Comparison of ENCODE assay signal across 8 mouse cellular contexts in the genomic region with DNA sequence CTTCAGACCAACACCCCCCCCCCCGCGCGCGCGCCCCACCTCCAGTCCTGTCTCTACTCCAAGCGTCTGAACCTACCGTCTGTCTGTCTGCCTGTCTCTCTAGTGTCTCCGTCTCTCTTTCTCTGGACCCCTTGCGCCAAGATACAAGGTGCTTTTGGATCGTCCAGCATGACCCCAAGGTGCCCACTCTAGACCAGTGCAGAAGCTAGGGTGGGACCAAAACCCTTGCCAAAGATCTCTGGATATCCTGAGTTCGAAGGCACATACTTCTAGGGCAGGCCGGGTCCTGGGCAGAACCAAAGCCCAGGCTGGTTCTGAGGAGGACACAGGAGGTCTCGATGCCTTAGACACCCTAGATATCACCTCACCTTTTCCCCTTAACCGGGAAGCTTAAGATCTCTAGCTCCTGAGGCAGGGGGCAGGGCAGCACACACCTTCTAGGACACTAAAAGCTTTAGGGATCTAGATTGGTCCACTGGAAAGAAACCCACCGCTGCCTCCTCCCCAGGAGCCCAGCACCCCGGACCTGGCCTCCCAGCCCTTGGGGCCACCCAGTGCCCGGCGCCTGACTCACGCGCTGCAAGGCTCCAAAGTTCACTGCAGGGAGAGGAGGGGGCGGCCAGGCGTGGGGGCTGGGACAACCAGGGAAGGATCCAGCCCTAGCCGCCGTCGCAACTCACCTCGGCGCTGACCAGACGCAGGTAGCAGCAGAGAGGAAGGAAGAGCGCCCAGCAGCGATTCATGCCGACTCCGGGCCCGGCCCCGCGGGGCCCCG. TPM values are rescaled to one million over a fixed set of nuclear protein-coding genes. Genes with fewer than 3 reads are reported as not detected.
A peak's percentile ranks its signal among the peaks of the same experiment; 100 is the strongest.
DNase-seq lines count a peak whose midpoint lies in the region; ATAC-seq and TF ChIP-seq lines count a peak whose summit lies in the region.

No protein-coding gene starts in this region.

- no peak for TF ChIP-seq CTCF in lung, adult 2 months (IDR thresholded peaks at IDR 0.05; ENCODE audit: insufficient read depth, low read length)
- no peak for TF ChIP-seq CTCF in cortical plate, adult 2 months (IDR thresholded peaks at IDR 0.05; ENCODE audit: extremely low read depth, insufficient read depth, low read length)

- H3K4me3 ChIP-seq in lung, adult 2 months (replicated peaks; ENCODE audit: extremely low read depth, low read depth, low read length), result peak overlapping the region; percentile 75
- H3K4me3 ChIP-seq in cortical plate, adult 2 months (ENCODE audit: insufficient read depth, low read length), result peak overlapping the region; percentile 98
- peak overlapping the region; percentile 69 for H3K4me3 ChIP-seq in hindbrain, embryonic 13.5 days
- peak overlapping the region; percentile 57 for H3K4me3 ChIP-seq in limb, embryonic 15.5 days
- H3K4me3 ChIP-seq in stomach, embryonic 14.5 days (ENCODE audit: low read depth, low read length), result peak overlapping the region; percentile 57

- peak overlapping the region; percentile 86 for H3K9ac ChIP-seq in hindbrain, embryonic 13.5 days
- H3K9ac ChIP-seq in limb, embryonic 15.5 days, result peak overlapping the region; percentile 52
- peak overlapping the region; percentile 74; the same call in 1 of the 2 replicates for H3K9ac ChIP-seq in stomach, embryonic 14.5 days (replicated peaks; ENCODE audit: low read depth, low read length)

- H3K4me1 ChIP-seq in lung, adult 2 months (ENCODE audit: control insufficient read depth, insufficient read depth, low read length), result peaks cover 12% of the 10 kb centered on the region
- H3K4me1 ChIP-seq in cortical plate, adult 2 months (ENCODE audit: control insufficient read depth, insufficient read depth, low read length), result 0 out of 2 replicates have a peak, but pooled peaks cover 2% of the 10 kb centered on the region
- H3K4me1 ChIP-seq in hindbrain, embryonic 13.5 days (replicated peaks), result peaks cover 48% of the 10 kb centered on the region
- peaks cover 53% of the 10 kb centered on the region for H3K4me1 ChIP-seq in limb, embryonic 15.5 days
- peaks cover 25% of the 10 kb centered on the region for H3K4me1 ChIP-seq in stomach, embryonic 14.5 days (ENCODE audit: control insufficient read depth, insufficient read depth, low read length)

- H3K27ac ChIP-seq in cortical plate, adult 2 months (ENCODE audit: insufficient read depth, low read length), result peak overlapping the region; percentile 98
- H3K27ac ChIP-seq in hindbrain, embryonic 13.5 days, result peak overlapping the region; percentile 76
- peak overlapping the region; percentile 63; the same call in 1 of the 2 replicates for H3K27ac ChIP-seq in limb, embryonic 15.5 days
- peak overlapping the region; percentile 78 for H3K27ac ChIP-seq in stomach, embryonic 14.5 days (ENCODE audit: low read length)

- no peak for ATAC-seq in hindbrain, embryonic 13.5 days (ENCODE audit: low FRiP score)
- no peak for ATAC-seq in limb, embryonic 15.5 days (ENCODE audit: insufficient number of reproducible peaks, low FRiP score, low TSS enrichment, low read depth)
- 0 out of 2 replicates have a peak, but pooled peaks have one; percentile 15 for ATAC-seq in stomach, embryonic 14.5 days (ENCODE audit: insufficient number of reproducible peaks, insufficient read depth, low FRiP score, low read depth)

- under 1% methylated on average over 36 of the region's 36 CpGs for WGBS in lung, adult 2 months
- 1% methylated on average over 35 of the region's 36 CpGs for WGBS in hindbrain, embryonic 13.5 days
- under 1% methylated on average over 35 of the region's 36 CpGs for WGBS in limb, embryonic 15.5 days
- WGBS in stomach, embryonic 14.5 days, result 2% methylated on average over 36 of the region's 36 CpGs

- peak; percentile 56 for DNase-seq in lung, adult 2 months
- no peak for DNase-seq in lung, postnatal 4 days
- no peak for DNase-seq in gastrocnemius, adult 8-10 months (ENCODE audit: low spot score in 2 of 2)
- DNase-seq in thymus, postnatal 0 days (ENCODE audit: low spot score), result no peak

- peaks cover 81% of the 10 kb centered on the region for H3K27me3 ChIP-seq in hindbrain, embryonic 13.5 days
- peaks cover 66% of the 10 kb centered on the region for H3K27me3 ChIP-seq in limb, embryonic 15.5 days
- H3K27me3 ChIP-seq in stomach, embryonic 14.5 days (ENCODE audit: control insufficient read depth, insufficient read depth, low read length), result peaks cover 21% of the 10 kb centered on the region

- no peaks in the 10 kb centered on the region for H3K36me3 ChIP-seq in hindbrain, embryonic 13.5 days
- no peaks in the 10 kb centered on the region for H3K36me3 ChIP-seq in limb, embryonic 15.5 days
- no peaks in the 10 kb centered on the region for H3K36me3 ChIP-seq in stomach, embryonic 14.5 days (ENCODE audit: control insufficient read depth, insufficient read depth, low read length)

- no peaks in the 10 kb centered on the region for H3K9me3 ChIP-seq in hindbrain, embryonic 13.5 days
- H3K9me3 ChIP-seq in limb, embryonic 15.5 days, result no peaks in the 10 kb centered on the region
- no peaks in the 10 kb centered on the region for H3K9me3 ChIP-seq in stomach, embryonic 14.5 days (ENCODE audit: control insufficient read depth, low read depth, low read length)

- TF ChIP-seq POLR2A in lung, adult 2 months (IDR thresholded peaks at IDR 0.05; ENCODE audit: borderline replicate concordance, extremely low read depth, low read depth, low read length), result no peak
- TF ChIP-seq POLR2A in cortical plate, adult 2 months (IDR thresholded peaks at IDR 0.05; ENCODE audit: extremely low read depth, insufficient read depth, low read length), result no peak

- H3K4me2 ChIP-seq in hindbrain, embryonic 13.5 days, result peak overlapping the region; percentile 91
- H3K4me2 ChIP-seq in limb, embryonic 15.5 days, result peak overlapping the region; percentile 96
- H3K4me2 ChIP-seq in stomach, embryonic 14.5 days (replicated peaks; ENCODE audit: low read depth, low read length), result peak overlapping the region; percentile 98

RNA-seq across cellular contexts. Expression of gene Pdgfb, which starts 1.3 kb away (rescaled TPM):
- polyA plus RNA-seq in lung, adult 2 months (2012; rRNA removed), result 138 and 155 TPM in 2 replicates
- 32.2 and 34.5 TPM in 2 replicates for polyA plus RNA-seq in cortical plate, adult 2 months (2012; rRNA removed)
- polyA plus RNA-seq in hindbrain, embryonic 13.5 days (2015; fragmentation: Nextera tagmentation; extraction: Ambion mirVana), result 2.4 and 2.8 TPM in 2 replicates
- 3.1 TPM in 2 replicates for polyA plus RNA-seq in limb, embryonic 15.5 days (2015; fragmentation: Nextera tagmentation; extraction: Ambion mirVana)
- 5.0 and 6.2 TPM in 2 replicates for polyA plus RNA-seq in stomach, embryonic 14.5 days (2014; fragmentation: Nextera tagmentation; extraction: Ambion mirVana)
- total RNA-seq in gastrocnemius, adult 8-10 months (2022), result 10 to 100 TPM in 3 of 4 experiments, 1 to 10 TPM in 1; 8.3 to 16.9 (median 12.9) TPM
- polyA plus RNA-seq in thymus, postnatal 0 days (2015; fragmentation: Nextera tagmentation; extraction: Ambion mirVana), result 2.2 and 2.7 TPM in 2 replicates

RNA-seq across cellular contexts. Expression of gene Cbx7, which starts 42.5 kb away (rescaled TPM):
- 72.5 and 75.9 TPM in 2 replicates for polyA plus RNA-seq in lung, adult 2 months (2012; rRNA removed)
- 58.4 and 62.6 TPM in 2 replicates for polyA plus RNA-seq in cortical plate, adult 2 months (2012; rRNA removed)
- polyA plus RNA-seq in hindbrain, embryonic 13.5 days (2015; fragmentation: Nextera tagmentation; extraction: Ambion mirVana), result 3.6 and 3.7 TPM in 2 replicates
- polyA plus RNA-seq in limb, embryonic 15.5 days (2015; fragmentation: Nextera tagmentation; extraction: Ambion mirVana), result 2.4 and 2.8 TPM in 2 replicates
- 5.0 and 5.8 TPM in 2 replicates for polyA plus RNA-seq in stomach, embryonic 14.5 days (2014; fragmentation: Nextera tagmentation; extraction: Ambion mirVana)
- 10 to 100 TPM; 19.1 to 26.4 (median 20.8) TPM for total RNA-seq in gastrocnemius, adult 8-10 months (2022)
- polyA plus RNA-seq in thymus, postnatal 0 days (2015; fragmentation: Nextera tagmentation; extraction: Ambion mirVana), result 8.3 and 10.1 TPM in 2 replicates
